Mouse (Mus musculus) hindbrain, postnatal 0 days (tissue): ENCODE results near the gene Narfl. TPM values are rescaled to one million over a fixed set of nuclear protein-coding genes. Genes with fewer than 3 reads are reported as not detected.

Source experiments
- ATAC-seq: fragments of 200-750 bp; cut with Nextera tagmentation; 2 replicates; pipeline ENCODE4 v1.8.0; 2017; ENCODE audit warnings: mild to moderate bottlenecking, moderate TSS enrichment, moderate library complexity
- DNase-seq: peaks from one replicate; pipeline ENCODE4 v3.0.0-alpha.2; 2015; ENCODE audit warnings: low spot score
- H3K27ac ChIP-seq: fragments of 300-500 bp; sonication (generic); 2 replicates; pipeline ENCODE4 v1.5.1; 2014; ENCODE audit warnings: mild to moderate bottlenecking
- H3K27me3 ChIP-seq: fragments of 300-500 bp; sonication (generic); 2 replicates; pipeline ENCODE4 v1.6.1; 2014; ENCODE audit warnings: low read length, mixed read lengths; ENCODE audit not compliant: insufficient read depth
- H3K36me3 ChIP-seq: fragments of 300-500 bp; sonication (generic); 2 replicates; pipeline ENCODE4 v1.6.1; 2014; ENCODE audit warnings: low read length, mixed read lengths; ENCODE audit not compliant: insufficient read depth
- H3K4me1 ChIP-seq: fragments of 300-500 bp; sonication (generic); 2 replicates; pipeline ENCODE4 v1.6.1; 2014; ENCODE audit warnings: antibody characterized with exemption, low read length, mixed read lengths; ENCODE audit not compliant: insufficient read depth
- H3K4me2 ChIP-seq: fragments of 300-500 bp; sonication (generic); 2 replicates; pipeline ENCODE4 v1.6.1; 2014; ENCODE audit warnings: low read depth, mild to moderate bottlenecking, low read length, moderate library complexity, mixed read lengths
- H3K4me3 ChIP-seq: fragments of 300-500 bp; sonication (generic); 2 replicates; pipeline ENCODE4 v1.5.1; 2014; ENCODE audit warnings: low read length
- H3K9ac ChIP-seq: fragments of 300-500 bp; sonication (generic); replicated peaks from 2 replicates; pipeline ENCODE4 v1.6.1; 2014; ENCODE audit warnings: mild to moderate bottlenecking, low read length, moderate library complexity, mixed read lengths
- H3K9me3 ChIP-seq: fragments of 300-500 bp; sonication (generic); 2 replicates; pipeline ENCODE4 v1.6.1; 2016; ENCODE audit warnings: low read length, mixed read lengths
- CTCF ChIP-seq: IDR thresholded peaks from 2 replicates; pipeline ENCODE4 v1.5.1; 2016; ENCODE audit warnings: antibody characterized with exemption, control low read depth, low read depth
- WGBS: fragments of 180-500 bp; shearing (Covaris S2); extraction: QIAGEN DNeasy Blood & Tissue Kit; methylation state at CpG from one replicate; pipeline ENCODE4 v1.1.7; 2014; 5-methylcytosine and 5-hydroxymethylcytosine counted together
- microRNA-seq, 2 experiments: library from miRNA; unstranded; fragments of <30 nt; microRNA quantifications; one replicate each; pipeline ENCODE4; 2016
- polyA plus RNA-seq: library from polyadenylated mRNA; unstranded; fragments of >200 nt; fragmentation: Nextera tagmentation; extraction: Ambion mirVana; gene quantifications from 2 replicates; pipeline ENCODE4 v1.2.1, GENCODE M21; 2015
- total RNA-seq: library from RNA; depleted of rRNA; stranded (reverse); fragments of >200 nt; gene quantifications from 2 replicates; pipeline ENCODE4 v1.2.3, GENCODE M21; 2014; rRNA removed

Gene Narfl
- total and polyA plus RNA-seq, 2 experiments from 2014 or later = 27.9 to 28.2 TPM

DNA sequence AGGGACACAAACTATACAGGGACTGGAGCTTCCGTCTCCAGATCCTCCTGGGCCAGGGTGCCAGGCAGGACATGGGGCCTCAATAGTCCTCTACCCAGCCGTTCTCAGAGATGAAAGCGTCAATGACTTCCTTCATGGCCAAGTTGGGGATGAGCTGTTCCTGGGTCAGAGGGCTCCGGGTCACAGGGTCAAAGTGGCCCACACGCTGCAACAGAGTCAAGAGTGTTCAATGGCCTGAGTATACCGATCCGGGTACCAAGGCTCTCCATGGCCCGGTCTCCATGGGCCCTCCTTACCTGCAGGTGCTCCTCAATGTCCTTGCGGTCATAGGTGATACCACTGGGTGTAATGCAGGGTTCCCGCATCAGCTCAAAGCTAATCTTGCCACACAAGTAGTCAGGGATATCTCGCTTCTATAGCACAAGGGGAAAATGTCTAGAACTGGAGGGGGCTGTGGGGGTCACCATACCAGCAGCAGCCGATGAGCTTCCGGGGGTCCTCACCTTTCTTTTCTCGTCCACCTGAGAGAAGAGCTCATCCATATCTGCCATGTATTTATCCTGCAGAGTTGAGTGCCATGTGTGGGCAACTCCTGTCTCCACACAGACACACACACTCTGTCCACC, 57.3 kb downstream of the Narfl start:
- Histone ChIP-seq H3K36me3 (peaks cover 25% of the 10 kb centered on the region; the same call in 1 of the 2 replicates), H3K4me3 (no peak overlapping the region)

DNA sequence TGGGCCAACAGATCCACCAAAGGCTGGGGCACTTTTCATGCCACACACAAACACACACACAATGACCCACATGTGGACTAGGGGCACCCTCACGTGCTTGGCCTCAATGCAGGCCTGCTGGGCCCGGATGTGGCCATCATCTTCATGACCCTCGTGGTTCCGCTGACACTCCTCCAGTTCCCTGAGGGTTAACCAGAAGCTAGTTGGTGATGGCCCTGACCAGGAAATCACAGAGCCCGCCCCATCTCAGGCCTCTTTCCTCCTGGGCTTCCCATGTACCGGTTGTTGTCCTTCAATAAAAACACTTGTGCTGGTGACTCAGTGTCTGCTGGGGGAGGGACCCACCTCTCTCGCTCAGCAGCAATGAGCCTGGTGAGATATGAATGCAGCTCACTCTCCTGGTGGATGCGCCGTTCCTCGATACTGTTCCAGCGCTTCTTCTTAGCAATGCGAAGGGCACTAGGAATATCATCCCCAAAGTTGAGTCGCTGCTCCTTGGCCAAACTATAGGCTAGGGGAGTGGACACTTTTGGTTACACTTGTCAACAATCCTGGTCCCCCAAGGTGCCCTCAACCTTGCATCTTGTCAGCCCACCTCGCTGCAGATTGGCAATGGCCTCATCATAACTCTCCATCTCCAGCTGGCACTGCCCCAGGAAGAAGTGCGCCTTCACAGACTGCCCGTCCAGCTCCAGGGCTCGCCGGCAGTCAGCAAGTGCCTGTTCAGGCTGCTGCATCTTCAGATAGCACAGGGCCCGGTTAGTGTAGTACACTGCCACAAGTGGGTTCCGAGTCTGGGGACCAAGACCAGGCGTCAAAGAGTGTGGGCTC, 58.1 kb downstream of the Narfl start:
- H3K4me1 ChIP-seq = peaks cover 49% of the 10 kb centered on the region
- ATAC-seq (no peak), DNase-seq (no peak)
- no peak for TF ChIP-seq CTCF
- H3K4me2 ChIP-seq = peak overlapping the region; percentile 80
- no peaks in the 10 kb centered on the region for H3K27me3 ChIP-seq
- H3K9me3 ChIP-seq = no peaks in the 10 kb centered on the region
- H3K9ac ChIP-seq = peak overlapping the region; percentile 75
- 58% methylated on average over 21 of the region's 21 CpGs for WGBS
- peak overlapping the region; percentile 98 for H3K27ac ChIP-seq
- H3K36me3 ChIP-seq = peaks cover 22% of the 10 kb centered on the region; the same call in 1 of the 2 replicates
- peak overlapping the region; percentile 66 for H3K4me3 ChIP-seq

More for the DNA sequence above, 57.3 kb downstream of the Narfl start:
- Histone ChIP-seq H3K27me3 (no peaks in the 10 kb centered on the region), H3K27ac (no peak overlapping the region), H3K4me2 (peak overlapping the region; percentile 80; the same call in 1 of the 2 replicates), H3K9me3 (no peaks in the 10 kb centered on the region), H3K4me1 (peaks cover 41% of the 10 kb centered on the region), H3K9ac (no peak overlapping the region)
- no peak for TF ChIP-seq CTCF
- WGBS = 86% methylated on average over 14 of the region's 14 CpGs
- DNase-seq = no peak
- ATAC-seq = no peak

DNA sequence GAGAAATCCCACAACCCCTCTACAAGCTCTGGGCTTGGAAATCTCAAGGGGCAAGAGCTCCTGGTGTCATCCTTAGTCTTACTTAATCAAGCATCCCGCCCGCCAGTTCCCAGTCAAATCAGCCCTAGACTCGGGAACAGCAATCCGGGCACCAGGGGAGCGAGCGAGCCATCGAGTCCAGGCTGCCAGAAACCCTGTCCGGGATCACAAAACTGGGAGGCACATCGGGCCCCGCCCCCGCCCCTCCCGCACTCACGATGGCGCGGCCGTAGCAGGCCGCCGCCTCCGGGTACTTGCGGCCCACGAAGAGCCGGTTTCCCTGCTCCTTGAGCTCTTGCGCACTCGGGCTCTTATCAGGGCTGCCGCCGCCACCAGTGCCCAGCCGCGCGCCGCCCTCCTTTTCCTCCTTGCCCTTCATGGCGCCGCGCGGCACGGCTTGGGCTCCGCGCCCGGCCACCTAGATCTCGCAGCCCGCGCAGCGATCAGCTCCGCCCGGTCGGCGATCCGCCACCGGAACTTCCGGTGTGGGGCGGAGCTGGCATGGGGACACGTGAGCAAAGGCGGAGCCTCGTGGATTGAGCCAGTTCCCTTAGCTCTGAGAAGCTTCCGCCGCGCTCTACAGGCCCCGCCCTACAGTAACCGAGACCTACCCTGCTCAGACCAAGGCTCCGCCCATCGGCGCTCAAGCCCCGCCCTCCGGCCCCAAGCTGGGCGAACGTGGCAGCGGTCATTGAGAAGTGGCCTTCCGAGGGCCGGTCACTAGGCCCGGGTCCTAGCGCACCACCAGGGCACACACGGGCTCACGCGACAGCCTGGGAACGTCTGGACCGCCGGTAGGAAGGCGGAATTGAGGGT, 59.1 kb downstream of the Narfl start:
- peak overlapping the region; percentile 75 for H3K9ac ChIP-seq
- 0 out of 2 replicates have a peak, but pooled peaks have one; percentile 27 for TF ChIP-seq CTCF
- H3K4me3 ChIP-seq = peak overlapping the region; percentile 66
- DNase-seq = peak; percentile 99
- no peaks in the 10 kb centered on the region for H3K27me3 ChIP-seq
- H3K4me1 ChIP-seq = peaks cover 56% of the 10 kb centered on the region
- ATAC-seq = peak; percentile 92
- H3K27ac ChIP-seq = peak overlapping the region; percentile 98
- no peaks in the 10 kb centered on the region for H3K9me3 ChIP-seq
- under 1% methylated on average over 74 of the region's 77 CpGs for WGBS
- peak overlapping the region; percentile 80 for H3K4me2 ChIP-seq
- H3K36me3 ChIP-seq = peaks cover 18% of the 10 kb centered on the region; the same call in 1 of the 2 replicates

Small RNA genes lying within 50 kb of the gene (microRNA-seq; reads per million reads assigned to microRNA genes)
- gene Gm25083 = 0 reads per million in 2 experiments
- 0.71 to 1.1 reads per million in 2 experiments for gene Mir3082
- 0.36 to 0.53 reads per million in 2 experiments for gene Mir6966

Other genes starting within 250 kb of the Narfl start
- gene Sox8, start 203.1 kb upstream of the Narfl start, total RNA-seq = 52.1 and 54.5 TPM in 2 replicates
- 28.9 and 31.5 TPM in 2 replicates for gene Sox8, start 203.1 kb upstream of the Narfl start, polyA plus RNA-seq
- 38.1 and 45.1 TPM in 2 replicates for gene Lmf1, start 194.7 kb upstream of the Narfl start, total RNA-seq
- gene Lmf1, start 194.7 kb upstream of the Narfl start, polyA plus RNA-seq = 21.4 and 22.4 TPM in 2 replicates
- 10.9 TPM in 1 of 2 replicates, not detected in the other for gene Gng13, start 56.6 kb upstream of the Narfl start, total RNA-seq
- gene Gng13, start 56.6 kb upstream of the Narfl start, polyA plus RNA-seq = 22.0 and 23.7 TPM in 2 replicates
- 4.9 and 7.8 TPM in 2 replicates for gene Chtf18, start 46.4 kb upstream of the Narfl start, total RNA-seq
- 4.9 and 5.4 TPM in 2 replicates for gene Chtf18, start 46.4 kb upstream of the Narfl start, polyA plus RNA-seq
- 10.1 and 18.7 TPM in 2 replicates for gene Rpusd1, start 46.1 kb upstream of the Narfl start, total RNA-seq
- 27.5 and 27.9 TPM in 2 replicates for gene Rpusd1, start 46.1 kb upstream of the Narfl start, polyA plus RNA-seq
- gene Mslnl, start 37.7 kb upstream of the Narfl start, total RNA-seq = 0.05 TPM in 1 of 2 replicates, not detected in the other
- gene Mslnl, start 37.7 kb upstream of the Narfl start, polyA plus RNA-seq = not detected in 2 replicates
- 0.50 and 1.1 TPM in 2 replicates for gene Msln, start 19.4 kb upstream of the Narfl start, total RNA-seq
- 2.0 and 2.3 TPM in 2 replicates for gene Msln, start 19.4 kb upstream of the Narfl start, polyA plus RNA-seq
- 159 and 171 TPM in 2 replicates for gene Haghl, start 11.9 kb downstream of the Narfl start, total RNA-seq
- gene Haghl, start 11.9 kb downstream of the Narfl start, polyA plus RNA-seq = 219 and 225 TPM in 2 replicates
- gene Ccdc78, start 12.8 kb downstream of the Narfl start, total RNA-seq = 0.10 and 0.50 TPM in 2 replicates
- gene Ccdc78, start 12.8 kb downstream of the Narfl start, polyA plus RNA-seq = 1.0 and 1.2 TPM in 2 replicates
- 80.6 and 101 TPM in 2 replicates for gene Fam173a, start 19.1 kb downstream of the Narfl start, total RNA-seq
- 117 and 121 TPM in 2 replicates for gene Fam173a, start 19.1 kb downstream of the Narfl start, polyA plus RNA-seq
- 0.31 TPM in 1 of 2 replicates, not detected in the other for gene AC134908.4, start 21.9 kb downstream of the Narfl start, total RNA-seq
- gene AC134908.4, start 21.9 kb downstream of the Narfl start, polyA plus RNA-seq = 2.0 and 3.9 TPM in 2 replicates
- 500 and 557 TPM in 2 replicates for gene Metrn, start 23.4 kb downstream of the Narfl start, total RNA-seq
- gene Metrn, start 23.4 kb downstream of the Narfl start, polyA plus RNA-seq = 102 and 116 TPM in 2 replicates
- 143 and 146 TPM in 2 replicates for gene Fbxl16, start 35.3 kb downstream of the Narfl start, total RNA-seq
- gene Fbxl16, start 35.3 kb downstream of the Narfl start, polyA plus RNA-seq = 44.0 and 45.8 TPM in 2 replicates
- gene Wdr24, start 49.9 kb downstream of the Narfl start, total RNA-seq = 31.3 and 39.7 TPM in 2 replicates
- gene Wdr24, start 49.9 kb downstream of the Narfl start, polyA plus RNA-seq = 21.0 and 22.6 TPM in 2 replicates
- gene Jmjd8, start 55.1 kb downstream of the Narfl start, total RNA-seq = 57.0 and 61.0 TPM in 2 replicates
- 38.6 and 41.3 TPM in 2 replicates for gene Jmjd8, start 55.1 kb downstream of the Narfl start, polyA plus RNA-seq
- 271 and 273 TPM in 2 replicates for gene Stub1, start 59.6 kb downstream of the Narfl start, total RNA-seq
- 369 and 370 TPM in 2 replicates for gene Stub1, start 59.6 kb downstream of the Narfl start, polyA plus RNA-seq
- 122 and 135 TPM in 2 replicates for gene Rhbdl1, start 63.5 kb downstream of the Narfl start, total RNA-seq
- gene Rhbdl1, start 63.5 kb downstream of the Narfl start, polyA plus RNA-seq = 78.6 and 80.0 TPM in 2 replicates
- 22.8 and 40.0 TPM in 2 replicates for gene Gm20683, start 68.0 kb downstream of the Narfl start, total RNA-seq
- gene Gm20683, start 68.0 kb downstream of the Narfl start, polyA plus RNA-seq = 12.6 and 12.9 TPM in 2 replicates
- gene Rhot2, start 71.1 kb downstream of the Narfl start, total RNA-seq = 39.8 and 64.1 TPM in 2 replicates
- 14.6 and 15.8 TPM in 2 replicates for gene Rhot2, start 71.1 kb downstream of the Narfl start, polyA plus RNA-seq
- 54.5 and 75.5 TPM in 2 replicates for gene Wdr90, start 87.7 kb downstream of the Narfl start, total RNA-seq
- 13.2 TPM in 2 replicates for gene Wdr90, start 87.7 kb downstream of the Narfl start, polyA plus RNA-seq
- gene Mcrip2, start 95.0 kb downstream of the Narfl start, total RNA-seq = 27.0 and 32.1 TPM in 2 replicates
- 54.3 and 54.7 TPM in 2 replicates for gene Mcrip2, start 95.0 kb downstream of the Narfl start, polyA plus RNA-seq
- gene Mettl26, start 101.3 kb downstream of the Narfl start, total RNA-seq = 50.0 and 63.1 TPM in 2 replicates
- gene Mettl26, start 101.3 kb downstream of the Narfl start, polyA plus RNA-seq = 62.9 and 64.8 TPM in 2 replicates
- 1.2 and 1.5 TPM in 2 replicates for gene Wfikkn1, start 107.1 kb downstream of the Narfl start, total RNA-seq
- gene Wfikkn1, start 107.1 kb downstream of the Narfl start, polyA plus RNA-seq = 0.33 and 0.58 TPM in 2 replicates
- 33.2 and 39.1 TPM in 2 replicates for gene Rab40c, start 146.0 kb downstream of the Narfl start, total RNA-seq
- 34.7 and 35.3 TPM in 2 replicates for gene Rab40c, start 146.0 kb downstream of the Narfl start, polyA plus RNA-seq
- gene Pigq, start 171.2 kb downstream of the Narfl start, total RNA-seq = 90.6 and 99.7 TPM in 2 replicates
- gene Pigq, start 171.2 kb downstream of the Narfl start, polyA plus RNA-seq = 69.7 and 76.3 TPM in 2 replicates
- 0.61 and 0.68 TPM in 2 replicates for gene Nhlrc4, start 171.2 kb downstream of the Narfl start, total RNA-seq
- 0.30 and 0.72 TPM in 2 replicates for gene Nhlrc4, start 171.2 kb downstream of the Narfl start, polyA plus RNA-seq
- 5.6 and 7.2 TPM in 2 replicates for gene A930017K11Rik, start 178.8 kb downstream of the Narfl start, total RNA-seq
- 4.4 and 5.0 TPM in 2 replicates for gene A930017K11Rik, start 178.8 kb downstream of the Narfl start, polyA plus RNA-seq
- 35.1 and 41.4 TPM in 2 replicates for gene Capn15, start 212.0 kb downstream of the Narfl start, total RNA-seq
- 19.0 and 20.1 TPM in 2 replicates for gene Capn15, start 212.0 kb downstream of the Narfl start, polyA plus RNA-seq